Mouse (Mus musculus) embryonic facial prominence, embryonic 12.5 days (tissue): ENCODE results near the gene Pdlim5. TPM values are rescaled to one million over a fixed set of nuclear protein-coding genes. Genes with fewer than 3 reads are reported as not detected.

Experiments
- ATAC-seq: fragments of 200-750 bp; cut with Nextera tagmentation; 2 replicates; pipeline ENCODE4 v1.8.0; 2017; ENCODE audit not compliant: insufficient number of reproducible peaks, insufficient read depth, low FRiP score, low TSS enrichment
- H3K27ac ChIP-seq: fragments of 300-500 bp; sonication (generic); 2 replicates; pipeline ENCODE4 v1.5.1; 2016; ENCODE audit warnings: mild to moderate bottlenecking
- H3K27me3 ChIP-seq: fragments of 300-500 bp; sonication (generic); 2 replicates; pipeline ENCODE4 v1.6.1; 2016; ENCODE audit warnings: mild to moderate bottlenecking, moderate library complexity
- H3K36me3 ChIP-seq: fragments of 300-500 bp; sonication (generic); 2 replicates; pipeline ENCODE4 v1.6.1; 2016; ENCODE audit warnings: mild to moderate bottlenecking
- H3K4me1 ChIP-seq: fragments of 300-500 bp; sonication (generic); 2 replicates; pipeline ENCODE4 v1.6.1; 2016
- H3K4me2 ChIP-seq: fragments of 300-500 bp; sonication (generic); replicated peaks from 2 replicates; pipeline ENCODE4 v1.6.1; 2016; ENCODE audit warnings: mild to moderate bottlenecking, moderate library complexity
- H3K4me3 ChIP-seq: fragments of 300-500 bp; sonication (generic); 2 replicates; pipeline ENCODE4 v1.5.1; 2016; ENCODE audit warnings: mild to moderate bottlenecking
- H3K9ac ChIP-seq: fragments of 300-500 bp; sonication (generic); 2 replicates; pipeline ENCODE4 v1.6.1; 2016; ENCODE audit warnings: mild to moderate bottlenecking, moderate library complexity
- H3K9me3 ChIP-seq: fragments of 300-500 bp; sonication (generic); 2 replicates; pipeline ENCODE4 v1.6.1; 2016; ENCODE audit warnings: mild to moderate bottlenecking, moderate library complexity
- whole genome bisulfite sequencing: fragments of 180-500 bp; shearing (Covaris S2); methylation state at CpG from one replicate; pipeline ENCODE4 v1.1.7; 2016; 5-methylcytosine and 5-hydroxymethylcytosine counted together
- polyA plus RNA-seq: library from polyadenylated mRNA; unstranded; fragments of >200 nt; fragmentation: Nextera tagmentation; extraction: Ambion mirVana; gene quantifications from 2 replicates; pipeline ENCODE4 v1.2.1, GENCODE M21; 2016

Gene Pdlim5
- polyA plus RNA-seq, 1 experiment from 2014 or later, result 16.2 TPM

DNA sequence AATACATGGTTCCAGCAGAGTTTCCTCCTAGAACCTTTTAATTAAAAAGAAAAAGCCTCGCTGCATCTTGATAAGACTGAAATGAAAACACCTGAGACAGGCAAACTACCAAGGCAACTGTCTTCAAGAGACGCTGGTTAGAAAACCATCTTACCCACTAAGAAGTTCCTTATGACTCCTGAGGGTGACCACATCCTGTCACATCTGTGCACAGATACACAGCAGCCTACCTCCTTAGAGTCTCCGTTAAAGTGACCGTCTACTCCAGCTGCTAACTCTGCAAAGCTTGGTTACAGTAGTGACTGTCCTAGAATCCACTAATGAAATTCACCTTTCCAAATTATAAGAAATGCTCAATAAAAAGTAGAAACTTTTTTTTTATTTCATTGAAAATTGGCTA, 38.8 kb downstream of the Pdlim5 start:
- WGBS, result 63% methylated on average over 4 of the region's 4 CpGs
- no peaks in the 10 kb centered on the region for H3K9me3 ChIP-seq
- no peaks in the 10 kb centered on the region for H3K4me1 ChIP-seq
- no peak overlapping the region for H3K27ac ChIP-seq
- no peaks in the 10 kb centered on the region for H3K27me3 ChIP-seq
- H3K36me3 ChIP-seq, result no peaks in the 10 kb centered on the region
- H3K4me2 ChIP-seq, result no peak overlapping the region
- H3K9ac ChIP-seq, result no peak overlapping the region
- no peak overlapping the region for H3K4me3 ChIP-seq
- ATAC-seq, result no peak

DNA sequence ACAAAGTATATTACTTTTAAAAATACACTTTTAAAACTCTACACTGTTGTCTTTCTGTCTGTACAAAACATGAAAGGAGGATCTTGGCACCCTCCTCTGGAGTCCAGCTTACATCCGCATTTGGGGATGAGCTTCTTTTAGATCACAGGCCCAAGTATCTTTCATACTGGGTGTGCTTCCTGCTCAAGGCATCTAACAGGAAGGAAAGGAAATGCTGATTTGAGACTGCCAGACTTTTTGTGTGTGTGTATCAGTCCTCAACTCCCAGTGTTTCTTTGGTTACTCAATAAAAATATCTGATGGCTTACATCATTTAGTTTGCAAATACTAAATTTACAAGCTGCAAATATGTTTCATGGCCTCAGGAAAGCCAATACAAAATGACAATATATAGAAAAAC, 42.3 kb downstream of the Pdlim5 start:
- WGBS, result 80% methylated on average over 1 of the region's 1 CpGs
- H3K9me3 ChIP-seq, result no peaks in the 10 kb centered on the region
- H3K4me2 ChIP-seq, result no peak overlapping the region
- H3K36me3 ChIP-seq, result peaks cover 3% of the 10 kb centered on the region; the same call in 1 of the 2 replicates
- H3K27ac ChIP-seq, result no peak overlapping the region
- H3K27me3 ChIP-seq, result no peaks in the 10 kb centered on the region
- no peak overlapping the region for H3K9ac ChIP-seq
- 0 out of 2 replicates have a peak, but pooled peaks cover 3% of the 10 kb centered on the region for H3K4me1 ChIP-seq
- no peak overlapping the region for H3K4me3 ChIP-seq
- ATAC-seq, result no peak

DNA sequence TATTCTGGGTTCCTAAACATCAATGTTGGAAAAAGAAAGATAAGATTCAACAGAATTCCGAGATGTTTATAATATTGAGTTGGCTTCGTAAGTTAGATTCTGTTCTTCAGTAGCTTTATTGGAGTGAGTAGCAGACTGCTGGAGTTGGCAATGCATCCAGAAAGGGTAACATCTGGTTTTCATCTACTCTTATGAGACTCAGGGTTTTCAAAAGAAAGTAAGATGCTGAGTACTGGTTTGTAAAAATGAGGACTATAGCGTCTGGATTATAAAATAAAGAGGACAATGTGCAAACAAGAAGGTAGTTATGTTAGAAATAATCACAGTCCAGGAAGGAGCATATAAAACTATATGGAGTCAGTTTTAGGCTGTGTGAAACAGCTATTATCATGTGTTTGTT, 45.0 kb downstream of the Pdlim5 start:
- no peak overlapping the region for H3K4me2 ChIP-seq
- H3K27me3 ChIP-seq, result no peaks in the 10 kb centered on the region
- H3K36me3 ChIP-seq, result peaks cover 3% of the 10 kb centered on the region; the same call in 1 of the 2 replicates
- no peak for ATAC-seq
- H3K27ac ChIP-seq, result no peak overlapping the region
- H3K9me3 ChIP-seq, result no peaks in the 10 kb centered on the region
- no peak overlapping the region for H3K9ac ChIP-seq
- peaks cover 4% of the 10 kb centered on the region; the same call in 1 of the 2 replicates for H3K4me1 ChIP-seq
- H3K4me3 ChIP-seq, result no peak overlapping the region
- 39% methylated on average over 3 of the region's 3 CpGs for WGBS

DNA sequence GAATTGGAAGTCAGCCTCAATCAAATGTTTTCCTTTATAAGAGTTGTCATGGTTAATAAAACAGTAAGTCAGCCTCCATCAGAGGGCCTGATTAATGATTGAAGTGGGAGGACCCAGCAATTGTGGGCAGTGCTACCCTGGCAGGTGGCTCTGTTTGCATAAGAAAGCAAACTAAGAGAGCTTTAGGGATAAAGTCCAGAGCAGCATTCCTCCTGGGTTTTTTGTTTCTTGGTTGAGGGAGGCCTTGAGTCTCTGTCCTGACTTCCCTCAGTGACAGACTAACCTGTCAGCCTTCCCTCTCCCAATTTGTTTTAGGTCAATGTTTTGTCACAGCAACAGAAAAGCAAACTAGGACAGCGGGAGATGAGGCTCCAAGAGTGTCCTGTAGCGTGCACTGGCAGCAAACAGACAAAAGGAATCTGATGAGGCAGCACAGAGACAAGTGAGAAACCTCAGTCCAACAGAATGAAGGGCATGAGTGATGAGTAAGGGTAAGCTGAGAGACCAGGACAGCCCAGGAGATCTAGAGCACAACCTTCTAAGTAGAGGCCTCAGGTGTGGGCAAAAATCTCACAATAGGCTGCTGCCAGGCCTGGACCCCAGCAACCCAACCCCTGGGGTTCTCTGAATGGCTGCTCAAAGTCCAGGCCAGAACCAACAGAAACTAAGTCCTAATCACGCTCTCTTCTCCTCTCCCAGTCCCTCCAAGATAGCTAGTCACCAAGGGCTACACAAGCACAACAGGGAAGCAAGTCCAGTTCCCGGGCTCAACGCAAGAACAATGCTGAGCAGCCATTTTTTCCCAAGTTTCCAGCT, 46.5 kb downstream of the Pdlim5 start:
- H3K9me3 ChIP-seq, result no peaks in the 10 kb centered on the region
- WGBS, result 83% methylated on average over 5 of the region's 5 CpGs
- H3K27me3 ChIP-seq, result no peaks in the 10 kb centered on the region
- peaks cover 3% of the 10 kb centered on the region; the same call in 1 of the 2 replicates for H3K36me3 ChIP-seq
- H3K4me1 ChIP-seq, result peaks cover 9% of the 10 kb centered on the region
- no peak overlapping the region for H3K4me2 ChIP-seq
- H3K27ac ChIP-seq, result no peak overlapping the region
- no peak for ATAC-seq
- no peak overlapping the region for H3K9ac ChIP-seq
- H3K4me3 ChIP-seq, result no peak overlapping the region

DNA sequence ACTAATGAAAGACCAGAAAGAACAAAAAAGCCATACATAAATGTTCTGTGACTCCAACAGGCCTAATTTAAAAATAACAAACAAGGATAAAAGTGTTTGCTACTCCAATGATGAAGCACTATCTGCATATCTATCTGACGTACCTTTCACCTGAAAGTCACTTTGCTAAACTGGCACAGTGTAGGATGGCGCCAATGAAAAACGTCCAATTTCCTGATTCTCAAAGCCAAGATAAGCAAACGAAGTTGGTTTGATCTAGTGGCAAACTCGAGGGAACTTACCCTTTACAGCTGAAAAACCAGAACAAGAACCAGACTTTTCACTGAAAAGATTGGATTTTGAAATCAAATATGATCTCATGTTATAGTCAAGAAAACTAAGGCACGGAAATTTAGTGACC, 49.2 kb downstream of the Pdlim5 start:
- Histone ChIP-seq H3K4me1 (peaks cover 9% of the 10 kb centered on the region), H3K36me3 (peaks cover 3% of the 10 kb centered on the region; the same call in 1 of the 2 replicates), H3K9me3 (no peaks in the 10 kb centered on the region), H3K4me2 (no peak overlapping the region), H3K27me3 (no peaks in the 10 kb centered on the region), H3K9ac (no peak overlapping the region), H3K4me3 (no peak overlapping the region), H3K27ac (no peak overlapping the region)
- no peak for ATAC-seq
- 37% methylated on average over 6 of the region's 6 CpGs for WGBS

DNA sequence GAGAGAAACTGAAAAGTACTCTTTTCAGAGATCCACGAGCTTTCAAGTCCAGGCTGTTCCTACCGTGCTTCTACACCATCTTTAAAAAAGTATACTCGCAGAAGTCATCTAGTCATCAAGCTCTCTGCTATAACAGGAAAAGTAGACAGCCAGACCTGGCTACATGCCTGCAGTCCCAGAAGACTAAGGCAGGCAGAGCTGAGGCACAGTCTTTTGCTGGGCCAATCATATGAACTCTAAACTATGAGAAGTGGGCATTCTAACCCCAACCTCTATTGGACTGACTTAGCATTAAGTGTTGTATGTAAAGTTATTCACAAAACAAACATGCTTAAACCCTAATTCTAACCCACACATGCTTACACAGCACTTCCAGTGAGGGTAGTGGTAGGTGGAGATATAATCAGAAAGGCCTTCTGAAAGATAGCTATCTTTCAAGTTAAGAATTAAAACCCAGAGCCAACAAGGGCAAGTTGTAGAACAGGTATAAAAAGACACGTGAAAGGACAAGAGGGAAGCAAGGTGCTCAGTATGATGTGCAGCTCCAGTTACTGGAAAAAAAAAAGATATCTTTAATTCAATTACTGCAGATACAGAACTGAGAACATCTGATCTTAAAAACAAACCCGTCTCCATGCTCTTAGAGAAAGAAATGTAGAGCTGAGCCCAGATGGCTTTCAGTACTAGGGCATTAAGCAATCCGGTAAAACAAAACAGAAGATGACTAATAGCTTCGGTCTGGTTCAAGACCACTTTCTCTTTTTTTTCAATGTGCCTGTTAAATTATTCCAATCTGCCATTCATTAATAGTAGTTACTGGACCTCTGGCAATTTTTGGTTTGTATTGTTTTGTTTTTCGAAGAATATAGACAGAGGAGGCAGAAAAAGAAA, 50.0 kb downstream of the Pdlim5 start:
- Histone ChIP-seq H3K9me3 (no peaks in the 10 kb centered on the region), H3K9ac (no peak overlapping the region), H3K4me2 (no peak overlapping the region), H3K27me3 (no peaks in the 10 kb centered on the region), H3K36me3 (peaks cover 3% of the 10 kb centered on the region; the same call in 1 of the 2 replicates), H3K4me3 (no peak overlapping the region), H3K27ac (no peak overlapping the region), H3K4me1 (peaks cover 9% of the 10 kb centered on the region)
- 46% methylated on average over 8 of the region's 8 CpGs for WGBS
- ATAC-seq, result no peak

DNA sequence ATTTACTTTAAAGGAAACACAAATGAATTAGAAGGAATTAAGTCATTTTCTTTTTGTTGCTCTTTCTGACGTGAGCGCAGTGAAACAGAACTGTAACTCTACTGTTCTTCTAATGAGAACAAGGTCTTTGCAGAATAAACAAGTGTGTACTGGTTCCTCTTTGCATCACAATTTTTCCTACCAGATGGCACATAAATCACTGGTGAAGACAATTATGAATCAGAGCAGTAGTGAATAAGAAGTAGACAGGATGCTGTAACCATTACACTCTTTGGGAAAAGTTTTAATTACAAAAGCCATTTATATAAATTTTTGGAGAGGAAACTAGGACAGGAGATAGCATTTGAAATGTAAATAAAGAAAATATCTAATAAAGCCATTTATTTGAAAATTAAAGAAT, 51.7 kb downstream of the Pdlim5 start:
- Histone ChIP-seq H3K4me1 (peaks cover 6% of the 10 kb centered on the region), H3K27me3 (no peaks in the 10 kb centered on the region), H3K9me3 (no peaks in the 10 kb centered on the region), H3K4me2 (no peak overlapping the region), H3K27ac (no peak overlapping the region), H3K4me3 (no peak overlapping the region), H3K36me3 (peaks cover 3% of the 10 kb centered on the region; the same call in 1 of the 2 replicates), H3K9ac (no peak overlapping the region)
- 77% methylated on average over 2 of the region's 2 CpGs for WGBS
- ATAC-seq, result no peak

DNA sequence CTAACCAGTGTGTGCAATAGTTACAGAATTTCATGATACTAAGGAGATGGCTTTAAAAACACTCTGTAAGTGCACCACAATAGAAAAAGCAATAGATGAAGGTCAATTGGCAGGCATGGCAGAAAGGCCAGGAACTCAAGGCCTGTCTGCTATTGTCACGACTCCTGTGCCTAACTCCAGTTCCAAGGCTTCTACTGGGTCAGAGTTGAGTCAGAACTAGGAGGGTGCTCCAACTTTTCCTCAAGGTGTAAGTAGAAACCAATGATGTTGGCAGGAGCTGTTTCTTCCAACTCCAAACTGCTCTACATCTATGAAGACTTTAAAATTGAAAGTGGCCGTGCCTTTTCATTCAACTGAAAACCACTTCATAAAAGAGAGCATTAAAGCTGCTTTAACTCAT, 54.8 kb downstream of the Pdlim5 start:
- Histone ChIP-seq H3K27me3 (no peaks in the 10 kb centered on the region), H3K27ac (no peak overlapping the region), H3K36me3 (no peaks in the 10 kb centered on the region), H3K4me1 (peaks cover 6% of the 10 kb centered on the region), H3K9ac (no peak overlapping the region), H3K4me3 (no peak overlapping the region), H3K4me2 (no peak overlapping the region), H3K9me3 (no peaks in the 10 kb centered on the region)
- no peak for ATAC-seq
- 72% methylated on average over 2 of the region's 2 CpGs for WGBS

DNA sequence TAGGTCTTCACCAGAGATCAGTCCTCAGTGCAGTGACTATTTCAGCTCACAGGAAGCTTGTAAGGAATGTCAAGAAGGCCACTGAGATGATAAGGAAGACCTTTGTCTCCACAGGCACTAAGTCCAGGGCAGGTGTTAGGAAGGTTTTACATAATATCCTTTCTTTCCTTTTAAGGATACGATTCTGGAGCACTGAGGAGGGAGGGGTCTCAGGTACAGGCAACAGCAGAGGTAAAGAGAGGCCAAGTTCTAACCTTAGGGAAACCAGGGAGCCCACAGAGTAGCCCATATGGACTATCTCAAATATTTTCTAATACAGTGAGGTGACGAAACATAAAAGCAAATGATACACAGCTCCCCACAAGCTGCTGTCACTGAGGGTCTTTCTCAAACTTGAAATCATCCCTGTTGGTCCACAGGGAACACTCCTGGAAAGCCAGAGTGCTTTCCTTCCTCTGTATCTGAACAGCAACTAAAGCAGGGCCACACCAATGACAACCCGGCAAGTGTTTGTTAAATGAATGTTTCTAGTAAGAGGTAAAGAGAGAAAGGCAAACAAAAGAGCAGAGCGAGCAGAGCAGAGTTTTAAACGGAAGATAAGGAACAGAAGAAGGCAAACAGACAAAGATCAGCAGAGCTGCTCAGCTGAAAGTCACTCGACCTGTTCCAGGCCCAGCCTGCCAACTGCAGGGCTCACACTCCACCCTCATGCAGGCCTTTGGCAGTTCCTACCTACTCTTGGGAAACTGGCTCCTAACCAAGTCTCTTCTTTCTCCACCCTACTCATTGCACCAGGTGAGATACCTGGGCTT, 55.9 kb downstream of the Pdlim5 start:
- Histone ChIP-seq H3K27ac (no peak overlapping the region), H3K9me3 (no peaks in the 10 kb centered on the region), H3K4me1 (no peaks in the 10 kb centered on the region), H3K27me3 (no peaks in the 10 kb centered on the region), H3K4me3 (no peak overlapping the region), H3K36me3 (no peaks in the 10 kb centered on the region), H3K9ac (no peak overlapping the region), H3K4me2 (no peak overlapping the region)
- 66% methylated on average over 6 of the region's 6 CpGs for WGBS
- ATAC-seq, result no peak

DNA sequence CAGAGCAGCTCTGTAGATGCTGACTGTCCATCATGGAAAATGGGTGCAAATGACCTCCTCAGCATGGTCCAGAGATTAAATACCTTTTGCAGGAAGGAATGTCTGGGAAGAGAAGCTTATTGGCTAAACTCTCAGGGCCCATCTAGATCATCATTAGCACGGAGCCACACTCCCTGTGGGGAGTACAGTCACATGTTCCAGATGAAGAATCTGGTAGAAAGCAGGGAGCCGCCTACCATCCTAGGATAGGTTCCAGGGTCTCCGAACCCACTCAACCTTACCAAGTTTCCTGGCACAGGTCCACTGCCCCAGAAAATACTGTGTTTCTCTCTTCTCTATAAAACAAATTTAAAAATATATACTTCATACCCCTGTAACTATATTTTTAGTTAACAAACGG, 57.4 kb downstream of the Pdlim5 start:
- H3K27ac ChIP-seq, result no peak overlapping the region
- 81% methylated on average over 4 of the region's 4 CpGs for WGBS
- ATAC-seq, result no peak
- no peaks in the 10 kb centered on the region for H3K9me3 ChIP-seq
- no peak overlapping the region for H3K4me3 ChIP-seq
- no peak overlapping the region for H3K4me2 ChIP-seq
- no peak overlapping the region for H3K9ac ChIP-seq
- no peaks in the 10 kb centered on the region for H3K4me1 ChIP-seq
- H3K27me3 ChIP-seq, result no peaks in the 10 kb centered on the region
- no peaks in the 10 kb centered on the region for H3K36me3 ChIP-seq

DNA sequence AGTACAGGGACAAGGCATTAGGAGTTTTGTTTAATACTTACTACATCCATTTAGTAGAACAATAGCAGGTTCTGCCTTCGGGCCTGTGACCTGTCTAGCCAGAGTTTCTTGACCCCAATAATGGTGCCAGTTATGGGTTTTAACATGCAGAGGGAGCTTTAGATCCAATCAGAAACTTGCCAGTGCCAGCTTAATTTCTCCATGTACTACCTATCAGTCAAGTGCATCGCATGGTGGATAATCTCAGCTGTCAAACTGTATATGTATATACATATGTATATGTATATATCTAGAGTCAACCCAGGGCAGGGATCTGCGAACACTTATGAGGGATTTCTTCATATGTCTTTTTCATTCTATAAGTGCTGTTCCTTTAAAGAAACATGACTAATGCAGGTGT, 61.0 kb downstream of the Pdlim5 start:
- ATAC-seq, result no peak
- no peak overlapping the region for H3K27ac ChIP-seq
- H3K4me3 ChIP-seq, result no peak overlapping the region
- no peaks in the 10 kb centered on the region for H3K36me3 ChIP-seq
- H3K4me1 ChIP-seq, result no peaks in the 10 kb centered on the region
- H3K9ac ChIP-seq, result no peak overlapping the region
- H3K9me3 ChIP-seq, result no peaks in the 10 kb centered on the region
- no peaks in the 10 kb centered on the region for H3K27me3 ChIP-seq
- no peak overlapping the region for H3K4me2 ChIP-seq
- WGBS, result 90% methylated on average over 3 of the region's 3 CpGs
